Mouse (Mus musculus) left cerebral cortex, adult 2 months (tissue): ENCODE measurements around the gene Rnf216. TPM values are rescaled to one million over a fixed set of nuclear protein-coding genes. Genes with fewer than 3 reads are reported as not detected.

Experiments
- DNase-seq, 2 experiments: peaks; one replicate each; pipeline ENCODE4 v3.0.0; 2021 to 2022; ENCODE audit warnings: low spot score in 2 of 2, mixed read lengths in 1 of 2; ENCODE audit errors: extremely low spot score in 1 of 2
- H3K27ac ChIP-seq: fragments of 200-600 bp; 2 replicates; pipeline ENCODE4 v1.8.1; 2022
- H3K4me3 ChIP-seq: fragments of 200-600 bp; 2 replicates; pipeline ENCODE4 v1.8.1; 2022
- CTCF ChIP-seq: fragments of 200-600 bp; IDR thresholded peaks from 2 replicates; pipeline ENCODE4 v1.8.1; 2022; ENCODE audit warnings: antibody characterized with exemption, mild to moderate bottlenecking, moderate library complexity
- intact Hi-C: fragments of 180-260 bp; cut with DNase I; formaldehyde crosslinking; loops from one replicate; pipeline ENCODE4 v1.15.1; 2025
- total RNA-seq, 2 experiments: library from RNA; stranded (reverse); gene quantifications; 2 replicates each; pipeline ENCODE4 v1.2.3; 2021

Gene Rnf216
- total RNA-seq, 2 experiments from 2014 or later = 40.7 to 47.8 TPM

GRCm38 (mm10) chr5:143049013-143049385 lies 63.8 kb downstream of the Rnf216 start:
- intact Hi-C loops = no loop called here
- DNase-seq = no peak
- TF ChIP-seq CTCF = no peak
- no peak overlapping the region for H3K4me3 ChIP-seq
- peak overlapping the region; percentile 20; the same call in 1 of the 2 replicates for H3K27ac ChIP-seq

GRCm38 (mm10) chr5:143048232-143049012 lies 64.4 kb downstream of the Rnf216 start:
- no peak for DNase-seq
- TF ChIP-seq CTCF = no peak
- H3K4me3 ChIP-seq = no peak overlapping the region
- intact Hi-C loops = no loop called here
- peak overlapping the region; percentile 36; the same call in 1 of the 2 replicates for H3K27ac ChIP-seq

GRCm38 (mm10) chr5:143047586-143047985 lies 65.2 kb downstream of the Rnf216 start:
- no peak for DNase-seq
- Histone ChIP-seq H3K27ac (peak overlapping the region; percentile 36; the same call in 1 of the 2 replicates), H3K4me3 (no peak overlapping the region)
- intact Hi-C loops = no loop called here
- no peak for TF ChIP-seq CTCF

GRCm38 (mm10) chr5:143043902-143044301 lies 68.9 kb downstream of the Rnf216 start:
- H3K4me3 ChIP-seq = no peak overlapping the region
- TF ChIP-seq CTCF = no peak
- intact Hi-C loops = loop anchor here (2.0 kb wide), 1 partner anchor 23 kb away; no protein-coding TSS in a partner anchor
- no peak overlapping the region for H3K27ac ChIP-seq
- no peak for DNase-seq

- no peak for DNase-seq
- intact Hi-C loops = loop anchor here (2.0 kb wide), 1 partner anchor 24 kb away; no protein-coding TSS in a partner anchor
- TF ChIP-seq CTCF = peak; percentile 61
- Histone ChIP-seq H3K4me3 (no peak overlapping the region), H3K27ac (no peak overlapping the region)
Observed at GRCm38 (mm10) chr5:143043285-143043684, 69.5 kb downstream of the Rnf216 start.

GRCm38 (mm10) chr5:143038794-143039193 lies 74.0 kb downstream of the Rnf216 start:
- no peak for TF ChIP-seq CTCF
- no peak for DNase-seq
- H3K27ac ChIP-seq = no peak overlapping the region; the same call in 1 of the 2 replicates
- intact Hi-C loops = no loop called here
- no peak overlapping the region for H3K4me3 ChIP-seq

- no peak overlapping the region for H3K27ac ChIP-seq
- intact Hi-C loops = loop anchor here (1.0 kb wide), 1 partner anchor 158 kb away; no protein-coding TSS in a partner anchor
- TF ChIP-seq CTCF = peak; percentile 83
- H3K4me3 ChIP-seq = no peak overlapping the region
- DNase-seq = peak in 1 of 2 experiments; percentile 33
Observed at GRCm38 (mm10) chr5:143037201-143037600, 75.6 kb downstream of the Rnf216 start.

- intact Hi-C loops = loop anchor here (1.0 kb wide), 1 partner anchor 96 kb away; no protein-coding TSS in a partner anchor
- TF ChIP-seq CTCF = no peak
- DNase-seq = no peak
- Histone ChIP-seq H3K27ac (no peak overlapping the region), H3K4me3 (no peak overlapping the region)
Observed at GRCm38 (mm10) chr5:143036052-143036451, 76.7 kb downstream of the Rnf216 start.

- Histone ChIP-seq H3K27ac (no peak overlapping the region), H3K4me3 (no peak overlapping the region)
- intact Hi-C loops = no loop called here
- no peak for TF ChIP-seq CTCF
- no peak for DNase-seq
Observed at GRCm38 (mm10) chr5:143035271-143035670, 77.5 kb downstream of the Rnf216 start.

- TF ChIP-seq CTCF = no peak
- Histone ChIP-seq H3K4me3 (no peak overlapping the region), H3K27ac (no peak overlapping the region)
- intact Hi-C loops = no loop called here
- DNase-seq = no peak
Observed at GRCm38 (mm10) chr5:143034108-143034507, 78.7 kb downstream of the Rnf216 start.

- no peak overlapping the region for H3K4me3 ChIP-seq
- TF ChIP-seq CTCF = no peak
- no peak overlapping the region for H3K27ac ChIP-seq
- no peak for DNase-seq
- intact Hi-C loops = no loop called here
Observed at GRCm38 (mm10) chr5:143033277-143033676, 79.5 kb downstream of the Rnf216 start.

- TF ChIP-seq CTCF = no peak
- Histone ChIP-seq H3K4me3 (no peak overlapping the region), H3K27ac (no peak overlapping the region)
- no peak for DNase-seq
- intact Hi-C loops = no loop called here
Observed at GRCm38 (mm10) chr5:143032639-143033146, 80.1 kb downstream of the Rnf216 start.
